Mouse (Mus musculus): ENCODE results near the gene Cttn. TPM values are rescaled to one million over a fixed set of nuclear protein-coding genes. Genes with fewer than 3 reads are reported as not detected.
A peak's percentile ranks its signal among the peaks of the same experiment; 100 is the strongest.

The Cttn gene
- polyA plus RNA-seq, 1 experiment: 91.3 TPM

- Histone ChIP-seq H3K4me1 (ENCODE audit: control insufficient read depth, insufficient read depth, low read length) (no peaks in the 10 kb centered on the region), H3K36me3 (ENCODE audit: control insufficient read depth, insufficient read depth, low read length) (no peaks in the 10 kb centered on the region), H3K4me3 (ENCODE audit: insufficient read depth, low read depth, low read length) (no peak overlapping the region), H3K27ac (ENCODE audit: insufficient read depth, low read depth, low read length) (no peak overlapping the region), H3K27me3 (replicated peaks; ENCODE audit: control insufficient read depth, insufficient read depth, low read length) (no peaks in the 10 kb centered on the region)
- WGBS: 27% methylated on average over 2 of the region's 2 CpGs
- TF ChIP-seq POLR2A (IDR thresholded peaks at IDR 0.05; ENCODE audit: low read depth, low read length) (no peak), CTCF (conservative IDR thresholded peaks at IDR 0.05; ENCODE audit: insufficient read depth, insufficient read length, low read depth, low read length) (no peak)
- DNase-seq: peak; percentile 65
These were observed 37.9 kb downstream of the Cttn start for GRCm38 (mm10) chr7:144432920-144433319.

GRCm38 (mm10) chr7:144427460-144427859 lies 43.3 kb downstream of the Cttn start:
- no peak for DNase-seq
- TF ChIP-seq POLR2A (IDR thresholded peaks at IDR 0.05; ENCODE audit: low read depth, low read length) (no peak), CTCF (conservative IDR thresholded peaks at IDR 0.05; ENCODE audit: insufficient read depth, insufficient read length, low read depth, low read length) (peak; percentile 47)
- Histone ChIP-seq H3K27me3 (replicated peaks; ENCODE audit: control insufficient read depth, insufficient read depth, low read length) (no peaks in the 10 kb centered on the region), H3K27ac (ENCODE audit: insufficient read depth, low read depth, low read length) (no peak overlapping the region), H3K4me3 (ENCODE audit: insufficient read depth, low read depth, low read length) (no peak overlapping the region), H3K36me3 (ENCODE audit: control insufficient read depth, insufficient read depth, low read length) (no peaks in the 10 kb centered on the region), H3K4me1 (ENCODE audit: control insufficient read depth, insufficient read depth, low read length) (no peaks in the 10 kb centered on the region)
- 76% methylated on average over 3 of the region's 3 CpGs for WGBS

GRCm38 (mm10) chr7:144426594-144426993 lies 44.2 kb downstream of the Cttn start:
- no peaks in the 10 kb centered on the region for H3K4me1 ChIP-seq (ENCODE audit: control insufficient read depth, insufficient read depth, low read length)
- H3K27ac ChIP-seq (ENCODE audit: insufficient read depth, low read depth, low read length): no peak overlapping the region
- H3K36me3 ChIP-seq (ENCODE audit: control insufficient read depth, insufficient read depth, low read length): no peaks in the 10 kb centered on the region
- DNase-seq: peak; percentile 57
- 62% methylated on average over 3 of the region's 3 CpGs for WGBS
- no peak overlapping the region for H3K4me3 ChIP-seq (ENCODE audit: insufficient read depth, low read depth, low read length)
- TF ChIP-seq CTCF (conservative IDR thresholded peaks at IDR 0.05; ENCODE audit: insufficient read depth, insufficient read length, low read depth, low read length) (no peak), POLR2A (IDR thresholded peaks at IDR 0.05; ENCODE audit: low read depth, low read length) (no peak)
- no peaks in the 10 kb centered on the region for H3K27me3 ChIP-seq (replicated peaks; ENCODE audit: control insufficient read depth, insufficient read depth, low read length)

- DNase-seq: peak; percentile 30
- TF ChIP-seq POLR2A (IDR thresholded peaks at IDR 0.05; ENCODE audit: low read depth, low read length) (no peak), CTCF (conservative IDR thresholded peaks at IDR 0.05; ENCODE audit: insufficient read depth, insufficient read length, low read depth, low read length) (peak; percentile 86)
- Histone ChIP-seq H3K27ac (ENCODE audit: insufficient read depth, low read depth, low read length) (no peak overlapping the region), H3K4me3 (ENCODE audit: insufficient read depth, low read depth, low read length) (no peak overlapping the region), H3K4me1 (ENCODE audit: control insufficient read depth, insufficient read depth, low read length) (no peaks in the 10 kb centered on the region), H3K36me3 (ENCODE audit: control insufficient read depth, insufficient read depth, low read length) (no peaks in the 10 kb centered on the region), H3K27me3 (replicated peaks; ENCODE audit: control insufficient read depth, insufficient read depth, low read length) (no peaks in the 10 kb centered on the region)
- 10% methylated on average over 8 of the region's 8 CpGs for WGBS
These were observed 44.9 kb downstream of the Cttn start for GRCm38 (mm10) chr7:144425953-144426352.

GRCm38 (mm10) chr7:144421478-144421877 lies 49.3 kb downstream of the Cttn start:
- 52% methylated on average over 6 of the region's 6 CpGs for WGBS
- no peak overlapping the region for H3K27ac ChIP-seq (ENCODE audit: insufficient read depth, low read depth, low read length)
- no peak for DNase-seq
- H3K36me3 ChIP-seq (ENCODE audit: control insufficient read depth, insufficient read depth, low read length): no peaks in the 10 kb centered on the region
- TF ChIP-seq POLR2A (IDR thresholded peaks at IDR 0.05; ENCODE audit: low read depth, low read length): no peak
- TF ChIP-seq CTCF (conservative IDR thresholded peaks at IDR 0.05; ENCODE audit: insufficient read depth, insufficient read length, low read depth, low read length): no peak
- no peaks in the 10 kb centered on the region for H3K4me1 ChIP-seq (ENCODE audit: control insufficient read depth, insufficient read depth, low read length)
- H3K27me3 ChIP-seq (replicated peaks; ENCODE audit: control insufficient read depth, insufficient read depth, low read length): no peaks in the 10 kb centered on the region
- no peak overlapping the region for H3K4me3 ChIP-seq (ENCODE audit: insufficient read depth, low read depth, low read length)

- no peak overlapping the region for H3K27ac ChIP-seq (ENCODE audit: insufficient read depth, low read depth, low read length)
These were observed 50.3 kb downstream of the Cttn start for GRCm38 (mm10) chr7:144420552-144420951.

GRCm38 (mm10) chr7:144417644-144418343 lies 53.0 kb downstream of the Cttn start:
- Histone ChIP-seq H3K4me1 (ENCODE audit: control insufficient read depth, insufficient read depth, low read length) (no peaks in the 10 kb centered on the region), H3K4me3 (ENCODE audit: insufficient read depth, low read depth, low read length) (no peak overlapping the region), H3K36me3 (ENCODE audit: control insufficient read depth, insufficient read depth, low read length) (no peaks in the 10 kb centered on the region), H3K27ac (ENCODE audit: insufficient read depth, low read depth, low read length) (no peak overlapping the region), H3K27me3 (replicated peaks; ENCODE audit: control insufficient read depth, insufficient read depth, low read length) (no peaks in the 10 kb centered on the region)
- 43% methylated on average over 16 of the region's 16 CpGs for WGBS
- DNase-seq: no peak
- TF ChIP-seq CTCF (conservative IDR thresholded peaks at IDR 0.05; ENCODE audit: insufficient read depth, insufficient read length, low read depth, low read length): no peak

More at GRCm38 (mm10) chr7:144420552-144420951, 50.3 kb downstream of the Cttn start:
- TF ChIP-seq CTCF (conservative IDR thresholded peaks at IDR 0.05; ENCODE audit: insufficient read depth, insufficient read length, low read depth, low read length) (no peak), POLR2A (IDR thresholded peaks at IDR 0.05; ENCODE audit: low read depth, low read length) (no peak)
- 40% methylated on average over 16 of the region's 16 CpGs for WGBS
- no peak for DNase-seq
- H3K27me3 ChIP-seq (replicated peaks; ENCODE audit: control insufficient read depth, insufficient read depth, low read length): no peaks in the 10 kb centered on the region
- H3K4me1 ChIP-seq (ENCODE audit: control insufficient read depth, insufficient read depth, low read length): no peaks in the 10 kb centered on the region
- H3K36me3 ChIP-seq (ENCODE audit: control insufficient read depth, insufficient read depth, low read length): no peaks in the 10 kb centered on the region
- no peak overlapping the region for H3K4me3 ChIP-seq (ENCODE audit: insufficient read depth, low read depth, low read length)
